Mouse (Mus musculus): Measurements from ENCODE around the gene Fcer2a.

The Fcer2a gene

GRCm38 (mm10) chr8:3676131-3676992 lies 17.6 kb downstream of the Fcer2a start, which contains the start of gene Trappc5:
Trappc5 (plus strand) TSS chr8:3676299.
- DNase-seq (ENCODE audit: low spot score) = peak; percentile 91

GRCm38 (mm10) chr8:3674671-3675070 lies 19.3 kb downstream of the Fcer2a start:
- DNase-seq (ENCODE audit: low spot score) = no peak

- DNase-seq (ENCODE audit: low spot score) = peak; percentile 56
Observed at GRCm38 (mm10) chr8:3671980-3672491, 21.9 kb downstream of the Fcer2a start, which contains the start of gene Fcor. Fcor (minus strand) TSS chr8:3672362.

- no peak for DNase-seq (ENCODE audit: low spot score)
Observed at GRCm38 (mm10) chr8:3670388-3670787, 23.6 kb downstream of the Fcer2a start.

- no peak for DNase-seq (ENCODE audit: low spot score)
Observed at GRCm38 (mm10) chr8:3665507-3665906, 28.5 kb downstream of the Fcer2a start, which contains the start of gene Mcemp1. Mcemp1 (plus strand) TSS chr8:3665754.

- DNase-seq (ENCODE audit: low spot score) = no peak
Observed at GRCm38 (mm10) chr8:3664405-3664804, 29.6 kb downstream of the Fcer2a start.

- no peak for DNase-seq (ENCODE audit: low spot score)
Observed at GRCm38 (mm10) chr8:3660889-3661288, 33.1 kb downstream of the Fcer2a start.

GRCm38 (mm10) chr8:3656725-3657381 lies 37.1 kb downstream of the Fcer2a start:
- DNase-seq (ENCODE audit: low spot score) = no peak

- no peak for DNase-seq (ENCODE audit: low spot score)
Observed at GRCm38 (mm10) chr8:3655526-3655925, 38.4 kb downstream of the Fcer2a start, which contains the start of gene Retn. Retn (plus strand) TSS chr8:3655770.

- no peak for DNase-seq (ENCODE audit: low spot score)
Observed at GRCm38 (mm10) chr8:3654726-3655508, 39.1 kb downstream of the Fcer2a start.

- no peak for DNase-seq (ENCODE audit: low spot score)
Observed at GRCm38 (mm10) chr8:3652845-3653244, 41.1 kb downstream of the Fcer2a start.

- DNase-seq (ENCODE audit: low spot score) = no peak
Observed at GRCm38 (mm10) chr8:3648990-3649389, 45.0 kb downstream of the Fcer2a start.

GRCm38 (mm10) chr8:3648268-3648667 lies 45.7 kb downstream of the Fcer2a start:
- no peak for DNase-seq (ENCODE audit: low spot score)

- no peak for DNase-seq (ENCODE audit: low spot score)
Observed at GRCm38 (mm10) chr8:3647561-3647960, 46.4 kb downstream of the Fcer2a start.

- no peak for DNase-seq (ENCODE audit: low spot score)
Observed at GRCm38 (mm10) chr8:3646824-3647531, 47.0 kb downstream of the Fcer2a start.

- no peak for DNase-seq (ENCODE audit: low spot score)
Observed at GRCm38 (mm10) chr8:3645804-3646203, 48.2 kb downstream of the Fcer2a start.
